Mouse (Mus musculus) ES-Bruce4 (cell line): ENCODE results near the gene Prkce.

Experiments used
- CTCF ChIP-seq: IDR thresholded peaks from one replicate; pipeline ENCODE4 v1.8.1; 2011; ENCODE audit warnings: low read depth, low read length
- POLR2A ChIP-seq: IDR thresholded peaks from one replicate; pipeline ENCODE4 v1.8.1; 2011; ENCODE audit warnings: low read length; ENCODE audit not compliant: insufficient read depth

DNA sequence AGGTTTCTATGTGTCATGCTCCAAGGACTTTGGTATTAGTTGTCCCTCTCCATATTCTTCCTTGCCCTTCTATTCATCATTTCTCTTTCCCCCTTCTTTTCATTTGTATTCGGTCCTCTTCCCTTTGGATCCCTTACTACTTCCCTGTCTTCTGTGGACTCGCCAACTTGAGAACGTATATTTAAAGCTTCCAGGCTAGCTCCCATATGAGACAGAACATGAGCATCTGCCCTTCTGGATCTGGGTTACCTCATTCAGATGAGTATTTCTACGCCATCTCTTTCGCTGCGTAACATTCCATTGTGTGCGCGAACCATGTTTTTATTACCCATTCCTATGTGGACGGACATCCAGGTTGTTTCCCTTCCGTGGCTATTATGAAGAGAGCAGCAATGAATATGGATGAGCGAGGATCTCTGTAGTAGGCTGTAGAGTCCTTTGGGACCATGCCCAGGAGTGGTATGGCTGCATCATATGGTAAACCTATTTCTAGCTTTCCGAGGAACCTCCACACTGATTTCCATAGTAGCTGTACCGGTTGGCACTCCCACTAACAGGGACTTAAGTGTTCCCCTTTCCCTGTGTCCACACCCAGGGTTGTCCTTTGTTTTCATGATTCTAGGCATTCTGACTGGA, 152.5 kb downstream of the Prkce start:
- no peak for TF ChIP-seq POLR2A
- TF ChIP-seq CTCF, result no peak
